Mouse (Mus musculus) B cell, adult (primary cell): ENCODE measurements around the gene Ccdc28a. TPM values are rescaled to one million over a fixed set of nuclear protein-coding genes. Genes with fewer than 3 reads are reported as not detected.

Experiments
- total RNA-seq: library from RNA; stranded (reverse); gene quantifications from 4 replicates; pipeline ENCODE4 v1.2.4, GENCODE M21; 2023; ENCODE audit not compliant: inconsistent age

Gene Ccdc28a
- 17.9 to 18.6 TPM (median 18.2 TPM) in 4 replicates for total RNA-seq

GRCm38 (mm10) chr10:18234560-18235401 lies at the start of gene Ccdc28a:
Ccdc28a (minus strand) TSS chr10:18234998.

GRCm38 (mm10) chr10:18210726-18211125 lies 24.1 kb downstream of the Ccdc28a start, which contains the start of gene Ect2l:
Ect2l (minus strand) TSS chr10:18210890.

Other genes with a start within 250 kb of the Ccdc28a start
- gene Abracl, start 211.7 kb downstream of the Ccdc28a start, total RNA-seq, result 72.0 to 86.0 TPM (median 76.0 TPM) in 4 replicates
- 53.5 to 59.8 TPM (median 56.0 TPM) in 4 replicates for gene Reps1, start 179.1 kb downstream of the Ccdc28a start, total RNA-seq
- gene Ect2l, start 24.1 kb downstream of the Ccdc28a start, total RNA-seq, result not detected in 4 replicates
- 0.42 to 0.87 TPM (median 0.75 TPM) in 4 replicates for gene Nhsl1, start 84.0 kb upstream of the Ccdc28a start, total RNA-seq